Mouse (Mus musculus): ENCODE measurements at regions not wholly inside any gene's neighbourhood (a gene's known extent, or its start where the extent isn't known, plus 50 kb on each side); places are given as distances from the start of the nearest gene placed in this dataset.

DNA sequence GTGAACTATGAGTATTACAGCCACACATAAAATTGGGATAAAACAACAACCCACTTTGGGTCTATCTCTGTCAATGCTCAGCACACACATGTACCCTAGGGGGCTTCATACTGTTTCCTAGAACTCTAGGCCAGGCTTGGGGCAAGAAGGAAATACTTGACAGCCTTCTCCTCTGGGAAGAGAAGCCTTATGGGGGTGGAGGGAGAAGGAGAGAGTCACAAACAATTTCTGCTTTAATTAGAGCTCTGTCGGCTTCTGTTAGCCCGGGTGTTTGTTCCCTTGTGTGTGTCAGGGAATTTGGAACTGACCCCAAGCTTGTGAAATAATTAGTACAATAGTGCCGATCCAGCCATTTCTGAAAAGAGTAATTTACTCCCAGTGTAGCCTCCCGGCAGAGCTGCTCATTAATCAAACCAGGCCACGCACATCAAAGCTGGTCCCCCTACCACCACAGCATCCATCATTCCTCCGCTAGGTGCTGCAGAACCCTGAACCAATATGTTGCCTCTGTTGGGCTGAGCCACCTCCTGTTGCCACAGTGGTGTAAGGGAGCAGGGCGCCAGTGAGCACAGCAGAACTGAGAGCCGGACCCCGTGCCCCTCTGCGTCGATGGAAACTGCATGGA lies 307.3 kb downstream of the Tmem114 start:
- Histone ChIP-seq H3K4me1 (ENCODE audit: control insufficient read depth, insufficient read depth, low read length) (no peaks in the 10 kb centered on the region), H3K4me3 (replicated peaks; ENCODE audit: insufficient read depth, low read depth, low read length) (no peak overlapping the region), H3K27me3 (ENCODE audit: control insufficient read depth, insufficient read depth, low read length) (no peaks in the 10 kb centered on the region; the same call in 1 of the 2 replicates), H3K27ac (ENCODE audit: insufficient read depth, low read length) (no peak overlapping the region)
- DNase-seq: no peak
- TF ChIP-seq POLR2A (IDR thresholded peaks at IDR 0.05; ENCODE audit: borderline replicate concordance, insufficient read depth, low read length) (no peak), CTCF (IDR thresholded peaks at IDR 0.05; ENCODE audit: borderline replicate concordance, insufficient read depth, low read depth, low read length) (no peak)
- WGBS: 43% methylated on average over 11 of the region's 11 CpGs

- Histone ChIP-seq H3K4me3 (replicated peaks; ENCODE audit: insufficient read depth, low read depth, low read length) (no peak overlapping the region), H3K27ac (ENCODE audit: insufficient read depth, low read length) (no peak overlapping the region), H3K4me1 (ENCODE audit: control insufficient read depth, insufficient read depth, low read length) (no peaks in the 10 kb centered on the region), H3K27me3 (ENCODE audit: control insufficient read depth, insufficient read depth, low read length) (no peaks in the 10 kb centered on the region)
- WGBS: 60% methylated on average over 9 of the region's 9 CpGs
- TF ChIP-seq CTCF (IDR thresholded peaks at IDR 0.05; ENCODE audit: borderline replicate concordance, insufficient read depth, low read depth, low read length) (no peak), POLR2A (IDR thresholded peaks at IDR 0.05; ENCODE audit: borderline replicate concordance, insufficient read depth, low read length) (no peak)
- DNase-seq: no peak
Measured at GRCm38 (mm10) chr16:8111329-8112116, 313.4 kb downstream of the Tmem114 start.

DNA sequence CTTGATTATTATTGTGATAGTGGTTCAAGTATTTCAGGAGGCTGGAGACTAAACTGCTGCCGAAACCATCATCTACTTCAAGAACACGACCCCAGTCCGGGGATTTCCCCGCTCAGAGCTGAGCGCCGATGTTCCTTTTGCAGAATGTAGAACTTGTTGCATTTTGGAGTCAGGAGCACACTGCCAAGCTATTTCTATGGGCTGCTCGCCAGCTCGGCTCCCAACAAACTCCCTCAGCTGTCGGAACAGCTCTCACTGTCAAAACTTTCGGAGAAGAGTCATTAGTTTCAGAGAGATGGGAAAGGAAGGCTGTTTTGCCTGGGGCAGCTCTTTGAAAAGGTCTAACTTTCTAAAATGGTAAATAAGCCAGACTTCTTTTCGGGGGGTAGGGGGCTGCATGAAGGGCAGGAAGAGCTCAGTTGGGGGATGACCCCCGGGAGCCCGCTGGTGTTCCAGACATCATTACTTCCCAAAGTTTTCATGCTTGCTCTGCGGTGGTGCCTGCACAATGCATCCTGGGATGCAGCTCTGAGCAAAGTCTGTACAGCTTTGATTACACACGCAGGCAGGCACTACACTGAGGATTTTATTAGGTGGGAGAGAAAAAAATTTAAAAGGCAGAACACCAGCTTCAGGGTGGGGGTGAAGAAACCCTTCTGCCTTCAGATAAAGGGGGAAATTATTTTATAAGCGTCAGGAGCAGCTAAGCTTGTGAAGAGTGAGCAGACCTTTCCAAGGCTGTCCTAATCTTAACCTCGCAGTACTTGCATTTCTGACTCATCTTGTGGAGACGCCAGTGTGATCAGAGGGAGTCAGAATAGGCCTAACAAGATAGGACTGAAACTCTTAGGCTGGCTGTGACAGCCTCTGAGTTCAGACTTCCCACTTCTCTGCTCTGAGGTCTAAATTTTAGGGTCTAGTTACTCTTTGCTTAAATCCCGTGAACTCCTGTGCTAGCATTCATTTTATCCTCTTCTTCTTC lies 316.5 kb downstream of the Tmem114 start:
- H3K27me3 ChIP-seq (ENCODE audit: control insufficient read depth, insufficient read depth, low read length): no peaks in the 10 kb centered on the region
- 27% methylated on average over 19 of the region's 19 CpGs for WGBS
- H3K4me3 ChIP-seq (replicated peaks; ENCODE audit: insufficient read depth, low read depth, low read length): no peak overlapping the region
- DNase-seq: no peak
- no peaks in the 10 kb centered on the region for H3K4me1 ChIP-seq (ENCODE audit: control insufficient read depth, insufficient read depth, low read length)
- TF ChIP-seq CTCF (IDR thresholded peaks at IDR 0.05; ENCODE audit: borderline replicate concordance, insufficient read depth, low read depth, low read length) (no peak), POLR2A (IDR thresholded peaks at IDR 0.05; ENCODE audit: borderline replicate concordance, insufficient read depth, low read length) (no peak)
- no peak overlapping the region for H3K27ac ChIP-seq (ENCODE audit: insufficient read depth, low read length)

GRCm38 (mm10) chr16:8079024-8079423 lies 345.9 kb downstream of the Tmem114 start:
- 75% methylated on average over 2 of the region's 2 CpGs for WGBS
- no peaks in the 10 kb centered on the region for H3K4me1 ChIP-seq (ENCODE audit: control insufficient read depth, insufficient read depth, low read length)
- no peak overlapping the region for H3K4me3 ChIP-seq (replicated peaks; ENCODE audit: insufficient read depth, low read depth, low read length)
- DNase-seq: no peak
- H3K27me3 ChIP-seq (ENCODE audit: control insufficient read depth, insufficient read depth, low read length): no peaks in the 10 kb centered on the region
- no peak for TF ChIP-seq CTCF (IDR thresholded peaks at IDR 0.05; ENCODE audit: borderline replicate concordance, insufficient read depth, low read depth, low read length)
- no peak for TF ChIP-seq POLR2A (IDR thresholded peaks at IDR 0.05; ENCODE audit: borderline replicate concordance, insufficient read depth, low read length)
- H3K27ac ChIP-seq (ENCODE audit: insufficient read depth, low read length): no peak overlapping the region

DNA sequence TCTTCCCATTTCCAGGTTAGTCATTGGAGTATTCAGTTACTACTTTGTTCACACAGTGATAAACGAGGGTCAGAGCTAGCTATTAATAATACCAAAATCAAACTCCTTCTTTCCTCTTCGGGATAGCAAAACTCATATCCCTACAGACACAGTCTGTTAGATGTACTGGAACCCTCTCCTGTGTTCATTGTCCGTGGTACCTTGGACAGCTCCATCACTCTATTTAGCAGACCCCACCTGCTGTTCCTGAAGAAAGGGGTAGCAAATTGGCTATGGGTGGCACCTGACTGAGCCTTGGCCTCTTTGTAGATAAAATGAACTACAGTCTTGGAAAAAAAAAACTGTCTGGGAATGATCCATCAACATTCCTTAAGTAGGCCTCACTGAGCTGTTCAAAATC lies 346.5 kb downstream of the Tmem114 start:
- Histone ChIP-seq H3K4me1 (ENCODE audit: control insufficient read depth, insufficient read depth, low read length) (no peaks in the 10 kb centered on the region), H3K27me3 (ENCODE audit: control insufficient read depth, insufficient read depth, low read length) (no peaks in the 10 kb centered on the region), H3K27ac (ENCODE audit: insufficient read depth, low read length) (no peak overlapping the region), H3K4me3 (replicated peaks; ENCODE audit: insufficient read depth, low read depth, low read length) (no peak overlapping the region)
- DNase-seq: no peak
- TF ChIP-seq CTCF (IDR thresholded peaks at IDR 0.05; ENCODE audit: borderline replicate concordance, insufficient read depth, low read depth, low read length) (no peak), POLR2A (IDR thresholded peaks at IDR 0.05; ENCODE audit: borderline replicate concordance, insufficient read depth, low read length) (no peak)
- WGBS: 60% methylated on average over 3 of the region's 3 CpGs

- H3K27me3 ChIP-seq (ENCODE audit: control insufficient read depth, insufficient read depth, low read length): no peaks in the 10 kb centered on the region
- TF ChIP-seq POLR2A (IDR thresholded peaks at IDR 0.05; ENCODE audit: borderline replicate concordance, insufficient read depth, low read length): no peak
- no peaks in the 10 kb centered on the region for H3K4me1 ChIP-seq (ENCODE audit: control insufficient read depth, insufficient read depth, low read length)
- DNase-seq: no peak
- 77% methylated on average over 4 of the region's 4 CpGs for WGBS
- no peak overlapping the region for H3K27ac ChIP-seq (ENCODE audit: insufficient read depth, low read length)
- H3K4me3 ChIP-seq (replicated peaks; ENCODE audit: insufficient read depth, low read depth, low read length): no peak overlapping the region
Measured at GRCm38 (mm10) chr16:8074729-8075128, 350.2 kb downstream of the Tmem114 start.

- 76% methylated on average over 5 of the region's 5 CpGs for WGBS
- TF ChIP-seq POLR2A (IDR thresholded peaks at IDR 0.05; ENCODE audit: borderline replicate concordance, insufficient read depth, low read length) (no peak), CTCF (IDR thresholded peaks at IDR 0.05; ENCODE audit: borderline replicate concordance, insufficient read depth, low read depth, low read length) (0 out of 2 replicates have a peak, but pooled peaks have one; percentile 5)
- DNase-seq: no peak
- Histone ChIP-seq H3K27me3 (ENCODE audit: control insufficient read depth, insufficient read depth, low read length) (no peaks in the 10 kb centered on the region), H3K27ac (ENCODE audit: insufficient read depth, low read length) (no peak overlapping the region), H3K4me1 (ENCODE audit: control insufficient read depth, insufficient read depth, low read length) (no peaks in the 10 kb centered on the region), H3K4me3 (replicated peaks; ENCODE audit: insufficient read depth, low read depth, low read length) (no peak overlapping the region)
Measured at GRCm38 (mm10) chr16:8053936-8054335, 371.0 kb downstream of the Tmem114 start.
